9 mouse cellular contexts compared by ENCODE assay signal in genomic region chr8:90346880-90347535, GRCm38 (mm10). TPM values are rescaled to one million over a fixed set of nuclear protein-coding genes. Genes with fewer than 3 reads are reported as not detected.
DNase-seq lines count a peak whose midpoint lies in the region; ATAC-seq and TF ChIP-seq lines count a peak whose summit lies in the region.
"Had no signal": no experiment of that assay in that cellular context is flagged by ENCODE, and none has a peak within 500 bp of the region (broad histone marks: within the 10 kb centered on the region; RNA-seq: fewer than 3 reads in every experiment).

No protein-coding gene starts in this region.

- H3K36me3 ChIP-seq in hindbrain, embryonic 11.5 days (ENCODE audit: control insufficient read depth, insufficient read depth, low read length): no peaks in the 10 kb centered on the region

- no peaks in the 10 kb centered on the region for H3K27me3 ChIP-seq in hindbrain, embryonic 11.5 days (ENCODE audit: control insufficient read depth, insufficient read depth, low read length)

- H3K4me3 ChIP-seq in gastrocnemius, adult 2 months: peak overlapping the region; percentile 78
- peak overlapping the region; percentile 96 for H3K4me3 ChIP-seq in hindbrain, embryonic 11.5 days (ENCODE audit: low read depth, low read length)

- H3K9ac ChIP-seq in hindbrain, embryonic 11.5 days (ENCODE audit: low read depth, low read length): peak overlapping the region; percentile 99

- TF ChIP-seq CTCF in gastrocnemius, adult 2 months (IDR thresholded peaks at IDR 0.05): no peak

- 1% methylated on average over 21 of the region's 21 CpGs for WGBS in hindbrain, embryonic 11.5 days

- H3K27ac ChIP-seq in gastrocnemius, adult 2 months: no peak overlapping the region
- H3K27ac ChIP-seq in hindbrain, embryonic 11.5 days (ENCODE audit: low read depth, low read length): peak overlapping the region; percentile 99

- no peaks in the 10 kb centered on the region for H3K9me3 ChIP-seq in hindbrain, embryonic 11.5 days (ENCODE audit: control insufficient read depth, low read length)

- ATAC-seq in hindbrain, embryonic 11.5 days (ENCODE audit: low FRiP score): 0 out of 2 replicates have a peak, but pooled peaks have one; percentile 10
- ATAC-seq in CD4-positive, CD25-positive, alpha-beta regulatory T cell, adult 4 months: no peak

- peak overlapping the region; percentile 77 for H3K4me2 ChIP-seq in hindbrain, embryonic 11.5 days (replicated peaks; ENCODE audit: low read depth, low read length)

- H3K4me1 ChIP-seq in hindbrain, embryonic 11.5 days (replicated peaks; ENCODE audit: control insufficient read depth, insufficient read depth, low read length): peaks cover 7% of the 10 kb centered on the region; the same call in 1 of the 2 replicates

- DNase-seq in gastrocnemius, adult 2 months: no peak
- no peak for DNase-seq in gastrocnemius, postnatal 14 days
- peak; percentile 14 for DNase-seq in embryo, embryonic 10 days (ENCODE audit: low spot score)
- peak; percentile 37 for DNase-seq in hindbrain, embryonic 11.5 days (ENCODE audit: low spot score)
- DNase-seq in lung, postnatal 10 days: peak; percentile 7
- DNase-seq in cerebellum, postnatal 4 days (ENCODE audit: low spot score in 2 of 2): no peak
- DNase-seq in MN1 (ENCODE audit: low spot score): no peak

- intact Hi-C loops in gastrocnemius, adult 2 months (cut with DNase I): no loop called here
- intact Hi-C loops in gastrocnemius, postnatal 14 days (cut with DNase I; ENCODE audit: low total_unique reads): no loop called here

RNA-seq across cellular contexts. Expression of gene Tox3, which starts 1.1 kb away (rescaled TPM):
- under 1 TPM; 0.06 to 0.13 TPM for total RNA-seq in gastrocnemius, adult 2 months (2021)
- total RNA-seq in gastrocnemius, postnatal 14 days (2021): under 1 TPM; 0.33 to 0.40 TPM
- 29.9 and 40.4 TPM in 2 replicates for polyA plus RNA-seq in hindbrain, embryonic 11.5 days (2014; fragmentation: Nextera tagmentation; extraction: Ambion mirVana)
- not detected for polyA plus RNA-seq in CD4-positive, CD25-positive, alpha-beta regulatory T cell, adult 4 months (2017; shearing (Covaris generic))
- total RNA-seq: common myeloid progenitor, adult 5-6 weeks had no signal

Comparison
In these comparisons a context has a peak if more than half of its experiments do, and no peak if none do; other contexts are left out.
1. DNase-seq: peak in embryo, embryonic 10 days (single experiment), hindbrain, embryonic 11.5 days (single experiment) and lung, postnatal 10 days (single experiment); none in gastrocnemius, adult 2 months (single experiment), gastrocnemius, postnatal 14 days (single experiment), cerebellum, postnatal 4 days (0 of 2) and MN1 (single experiment).